Mouse (Mus musculus) midbrain, embryonic 16.5 days (tissue): ENCODE results near the gene Pcif1. TPM values are rescaled to one million over a fixed set of nuclear protein-coding genes. Genes with fewer than 3 reads are reported as not detected.
"Not testable (repeated sequence)": the region's sequence is repeated elsewhere in the genome, so short reads cannot be mapped to it uniquely, and the experiment has no call there.

Source experiments
- ATAC-seq: fragments of 200-750 bp; cut with Nextera tagmentation; 2 replicates; pipeline ENCODE4 v1.8.0; 2017; ENCODE audit warnings: moderate TSS enrichment
- H3K27ac ChIP-seq: fragments of 300-500 bp; sonication (generic); 2 replicates; pipeline ENCODE4 v1.5.1; 2014; ENCODE audit warnings: mild to moderate bottlenecking, low read length, mixed read lengths
- H3K27me3 ChIP-seq: fragments of 300-500 bp; sonication (generic); 2 replicates; pipeline ENCODE4 v1.6.1; 2014; ENCODE audit warnings: low read depth, low read length, mixed read lengths; ENCODE audit not compliant: control insufficient read depth, insufficient read depth
- H3K36me3 ChIP-seq: fragments of 300-500 bp; sonication (generic); 2 replicates; pipeline ENCODE4 v1.6.1; 2014; ENCODE audit warnings: mild to moderate bottlenecking, low read length, moderate library complexity, mixed read lengths; ENCODE audit not compliant: control insufficient read depth, insufficient read depth
- H3K4me1 ChIP-seq: fragments of 300-500 bp; sonication (generic); 2 replicates; pipeline ENCODE4 v1.6.1; 2014; ENCODE audit warnings: mild to moderate bottlenecking, low read length, mixed read lengths; ENCODE audit not compliant: control insufficient read depth, insufficient read depth
- H3K4me2 ChIP-seq: fragments of 300-500 bp; sonication (generic); 2 replicates; pipeline ENCODE4 v1.6.1; 2014; ENCODE audit warnings: mild to moderate bottlenecking, low read length, mixed read lengths
- H3K4me3 ChIP-seq: fragments of 300-500 bp; sonication (generic); 2 replicates; pipeline ENCODE4 v1.5.1; 2014; ENCODE audit warnings: low read depth, mild to moderate bottlenecking, low read length, moderate library complexity, mixed read lengths
- H3K9ac ChIP-seq: fragments of 300-500 bp; sonication (generic); 2 replicates; pipeline ENCODE4 v1.6.1; 2014; ENCODE audit warnings: low read depth, low read length, mixed read lengths
- H3K9me3 ChIP-seq: fragments of 300-500 bp; sonication (generic); replicated peaks from 2 replicates; pipeline ENCODE4 v1.6.1; 2014; ENCODE audit warnings: mild to moderate bottlenecking, low read length, mixed read lengths; ENCODE audit not compliant: control insufficient read depth, poor library complexity, severe bottlenecking
- WGBS: fragments of 180-500 bp; shearing (Covaris S2); extraction: QIAGEN DNeasy Blood & Tissue Kit; methylation state at CpG from one replicate; pipeline ENCODE4 v1.1.7; 2014; 5-methylcytosine and 5-hydroxymethylcytosine counted together
- polyA plus RNA-seq: library from polyadenylated mRNA; unstranded; fragments of >200 nt; fragmentation: Nextera tagmentation; extraction: Ambion mirVana; gene quantifications from 2 replicates; pipeline ENCODE4 v1.2.1, GENCODE M21; 2015

Pcif1 gene
- polyA plus RNA-seq, 1 experiment from 2014 or later = 78.9 TPM

DNA sequence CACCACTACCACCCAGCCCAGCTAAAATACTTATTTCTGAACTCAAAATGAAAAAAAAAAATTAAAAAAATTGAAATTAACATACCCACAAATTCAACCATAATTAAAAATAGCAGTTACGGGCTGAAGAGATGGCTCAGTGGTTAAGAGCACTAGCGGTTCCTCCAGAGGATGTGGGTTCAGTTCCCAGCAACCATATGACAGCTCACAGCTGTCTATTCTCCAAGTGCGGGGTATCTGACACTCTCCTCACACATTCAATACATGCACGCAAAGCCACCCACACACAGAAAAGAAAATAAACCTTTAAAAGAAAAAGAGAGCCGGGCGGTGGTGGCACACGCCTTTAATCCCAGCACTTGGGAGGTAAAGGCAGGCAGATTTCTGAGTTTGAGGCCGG, 29.0 kb upstream of the Pcif1 start:
- H3K9ac ChIP-seq = no peak overlapping the region
- no peak overlapping the region for H3K4me2 ChIP-seq
- H3K4me3 ChIP-seq = no peak overlapping the region
- H3K27me3 ChIP-seq = no peaks in the 10 kb centered on the region
- ATAC-seq = no peak
- no peaks in the 10 kb centered on the region for H3K4me1 ChIP-seq
- no peaks in the 10 kb centered on the region for H3K36me3 ChIP-seq
- 89% methylated on average over 8 of the region's 8 CpGs for WGBS
- H3K27ac ChIP-seq = no peak overlapping the region
- H3K9me3 ChIP-seq = no peaks in the 10 kb centered on the region

DNA sequence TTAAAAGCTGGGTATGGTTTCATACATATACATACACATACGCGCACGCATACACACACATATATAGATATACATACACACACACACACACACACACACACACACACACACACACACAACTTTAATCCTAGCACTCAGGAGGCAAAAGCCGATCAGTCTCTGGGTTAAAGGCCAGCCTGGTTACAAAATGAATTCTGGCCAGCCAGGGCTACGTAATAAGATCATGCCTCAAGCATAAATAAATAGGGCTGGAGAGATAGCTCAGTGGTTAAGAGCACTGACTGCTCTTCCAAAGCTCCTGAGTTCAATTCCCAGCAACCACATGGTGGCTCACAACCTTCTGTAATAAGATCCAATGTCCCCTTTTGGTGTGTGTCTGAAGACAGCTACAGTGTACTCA, 23.5 kb upstream of the Pcif1 start:
- not testable (repeated sequence) for H3K9me3 ChIP-seq, H3K36me3 ChIP-seq, H3K4me2 ChIP-seq, H3K4me3 ChIP-seq, H3K9ac ChIP-seq, ATAC-seq, H3K27ac ChIP-seq, H3K27me3 ChIP-seq
- WGBS = 74% methylated on average over 5 of the region's 5 CpGs
- peaks cover 17% of the 10 kb centered on the region for H3K4me1 ChIP-seq

GRCm38 (mm10) chr2:164856309-164857100, 22.6 kb upstream of the Pcif1 start:
- peaks cover 9% of the 10 kb centered on the region for H3K27me3 ChIP-seq
- no peaks in the 10 kb centered on the region for H3K9me3 ChIP-seq
- peak; percentile 61 for ATAC-seq
- H3K36me3 ChIP-seq = no peaks in the 10 kb centered on the region
- peak overlapping the region; percentile 62; the same call in 1 of the 2 replicates for H3K9ac ChIP-seq
- H3K4me3 ChIP-seq = peak overlapping the region; percentile 50
- H3K27ac ChIP-seq = no peak overlapping the region
- peak overlapping the region; percentile 98 for H3K4me2 ChIP-seq
- H3K4me1 ChIP-seq = peaks cover 17% of the 10 kb centered on the region
- 2% methylated on average over 42 of the region's 42 CpGs for WGBS

DNA sequence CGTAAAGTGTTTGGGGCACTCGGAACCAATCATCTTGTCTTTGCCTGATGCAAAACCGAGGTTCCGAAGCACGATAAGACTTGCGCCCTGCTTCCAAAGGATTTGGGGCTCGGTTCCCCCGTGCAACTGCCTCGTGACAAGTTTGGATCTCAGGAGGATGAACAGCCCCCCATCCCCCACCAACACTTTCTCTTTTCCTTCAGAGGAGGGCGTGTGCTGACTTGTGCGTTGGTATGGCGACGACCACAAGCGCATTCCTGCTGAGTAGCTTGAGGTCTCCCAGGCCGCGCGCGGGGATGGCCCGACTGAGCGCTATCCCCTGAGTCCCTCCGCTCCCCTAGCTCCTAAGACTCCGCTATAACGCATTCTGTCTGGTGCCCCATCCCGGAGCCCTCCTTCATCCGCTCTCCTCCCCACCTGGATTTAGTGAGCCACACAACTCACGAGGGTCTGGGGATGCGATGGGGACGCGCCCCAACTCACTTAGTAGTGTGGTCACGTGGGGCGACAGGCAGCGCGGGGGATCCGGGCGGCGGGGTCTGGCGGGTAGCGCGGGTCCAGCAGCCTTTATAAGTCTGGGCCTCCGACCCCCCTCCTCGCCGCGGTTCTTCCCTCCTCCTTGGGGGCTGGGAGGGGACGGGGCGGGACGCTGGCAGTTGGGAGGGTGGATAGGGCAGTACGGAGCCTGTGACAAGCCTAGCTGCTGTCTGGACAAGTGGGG, 21.8 kb upstream of the Pcif1 start, which contains the start of gene Pltp:
Pltp (minus strand) TSS at position 611 of the 721 bp plus-strand sequence.
- WGBS = under 1% methylated on average over 32 of the region's 47 CpGs
- Histone ChIP-seq H3K27me3 (peaks cover 9% of the 10 kb centered on the region), H3K9ac (peak within 1 kb of the TSS; percentile 62), H3K27ac (peak within 1 kb of the TSS; percentile 38; the same call in 1 of the 2 replicates), H3K4me1 (peaks cover 17% of the 10 kb centered on the region), H3K4me3 (peak within 1 kb of the TSS; percentile 50), H3K36me3 (no peaks in the 10 kb centered on the region), H3K4me2 (peak within 1 kb of the TSS; percentile 98), H3K9me3 (no peaks in the 10 kb centered on the region)
- ATAC-seq = peak; percentile 74

DNA sequence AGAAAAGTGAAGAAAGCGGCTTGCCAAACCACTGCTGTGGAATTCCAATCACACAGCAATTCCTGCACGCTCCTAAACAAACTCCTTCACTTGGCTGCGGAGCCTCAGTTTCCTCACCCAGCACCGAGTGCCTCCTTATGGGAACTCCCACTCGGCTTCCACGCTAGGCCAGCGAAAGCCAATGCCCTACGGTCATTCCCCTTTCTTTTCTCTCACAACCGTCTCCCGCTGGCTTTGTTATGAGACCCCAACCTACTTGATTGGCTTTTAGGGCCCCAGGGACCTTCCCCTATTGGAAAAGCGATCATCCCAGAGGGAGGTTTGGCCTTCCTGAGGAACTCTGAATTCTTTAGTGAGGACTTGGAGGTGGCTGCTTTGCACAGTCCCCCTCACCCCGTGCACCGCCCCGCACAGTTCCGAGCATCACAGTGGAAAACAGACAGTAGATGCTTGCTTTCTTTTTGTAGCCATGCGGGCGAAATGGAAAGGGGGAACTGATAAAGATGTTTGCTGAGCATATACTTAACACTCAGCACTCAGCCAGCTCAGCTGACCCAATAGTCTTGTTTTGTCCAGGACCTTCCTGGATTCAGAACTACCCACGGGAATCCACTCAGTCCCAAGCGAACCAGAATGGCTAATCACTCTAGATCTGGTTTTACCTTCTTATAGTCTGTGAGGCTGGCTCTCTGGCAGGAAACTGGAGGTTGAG, 21.1 kb upstream of the Pcif1 start:
- Histone ChIP-seq H3K4me3 (peak overlapping the region; percentile 50), H3K9me3 (no peaks in the 10 kb centered on the region), H3K27me3 (peaks cover 9% of the 10 kb centered on the region), H3K4me1 (peaks cover 17% of the 10 kb centered on the region), H3K4me2 (peak overlapping the region; percentile 98), H3K9ac (peak overlapping the region; percentile 62; the same call in 1 of the 2 replicates), H3K36me3 (no peaks in the 10 kb centered on the region), H3K27ac (no peak overlapping the region)
- ATAC-seq = no peak
- 3% methylated on average over 19 of the region's 19 CpGs for WGBS

DNA sequence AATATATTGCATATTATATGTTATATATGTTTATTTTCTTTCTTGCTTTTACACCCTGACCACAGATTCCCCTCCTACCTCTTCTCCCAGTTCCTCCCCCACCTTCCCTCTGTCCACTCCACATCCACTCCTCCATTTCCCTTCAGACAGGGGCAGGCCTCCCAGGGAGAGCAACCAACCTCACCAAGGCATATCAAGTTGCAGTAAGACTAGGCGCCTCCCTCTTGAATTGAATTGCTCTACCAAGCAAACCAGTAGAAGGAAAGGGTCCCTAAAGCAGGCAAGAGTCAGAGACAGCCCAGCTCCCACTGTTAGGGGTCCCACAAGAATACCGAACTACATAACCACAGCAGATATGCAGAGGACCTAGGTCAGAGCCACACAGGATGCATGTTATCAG, 19.9 kb upstream of the Pcif1 start:
- Histone ChIP-seq H3K27me3 (peaks cover 9% of the 10 kb centered on the region), H3K4me2 (no peak overlapping the region), H3K9me3 (no peaks in the 10 kb centered on the region), H3K27ac (no peak overlapping the region), H3K36me3 (no peaks in the 10 kb centered on the region), H3K9ac (no peak overlapping the region), H3K4me1 (peaks cover 17% of the 10 kb centered on the region), H3K4me3 (no peak overlapping the region)
- 53% methylated on average over 2 of the region's 2 CpGs for WGBS
- no peak for ATAC-seq

DNA sequence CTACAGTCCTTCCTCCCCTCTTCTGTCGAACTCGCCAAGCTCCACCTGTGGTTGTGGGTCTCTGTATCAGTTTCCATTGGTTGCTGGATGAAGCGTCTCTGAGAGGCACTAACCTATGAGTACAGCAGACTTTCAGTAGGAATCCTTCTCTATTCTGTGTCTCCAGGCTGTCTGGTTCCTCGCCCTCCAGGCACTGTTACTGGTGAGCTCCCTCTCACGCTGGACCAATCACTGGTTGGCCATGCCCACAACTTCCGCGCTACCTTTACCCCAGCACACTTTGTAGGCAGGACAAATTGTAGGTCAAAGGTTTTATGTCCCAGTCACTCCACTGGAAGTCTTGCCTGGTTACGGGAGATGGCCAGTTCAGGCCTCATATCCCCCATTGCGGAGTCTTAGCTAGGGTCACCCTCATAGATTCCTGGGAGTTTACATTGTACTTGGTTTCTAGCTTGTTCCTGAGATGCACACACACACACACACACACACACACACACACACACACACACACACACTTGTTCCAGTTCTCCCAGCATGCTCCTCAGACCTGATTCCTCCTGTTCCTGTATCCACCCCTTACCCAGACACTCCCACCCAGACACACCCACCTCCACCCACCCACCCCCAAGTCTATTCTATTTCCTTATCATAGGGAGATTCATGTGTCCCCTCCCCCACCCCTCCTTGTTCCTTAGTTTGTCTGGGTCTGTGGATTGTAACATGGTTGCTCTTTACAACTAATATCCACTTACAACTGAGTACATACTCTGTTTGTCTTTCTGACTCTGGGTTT, 19.3 kb upstream of the Pcif1 start:
- Histone ChIP-seq H3K9me3 (no peaks in the 10 kb centered on the region), H3K36me3 (no peaks in the 10 kb centered on the region), H3K4me2 (no peak overlapping the region), H3K9ac (no peak overlapping the region), H3K4me1 (peaks cover 17% of the 10 kb centered on the region), H3K27me3 (peaks cover 9% of the 10 kb centered on the region), H3K4me3 (no peak overlapping the region), H3K27ac (no peak overlapping the region)
- no peak for ATAC-seq
- WGBS = 65% methylated on average over 9 of the region's 9 CpGs

- no peak overlapping the region for H3K4me2 ChIP-seq
- H3K36me3 ChIP-seq = no peaks in the 10 kb centered on the region
- WGBS = 71% methylated on average over 4 of the region's 4 CpGs
- H3K4me3 ChIP-seq = no peak overlapping the region
- ATAC-seq = no peak
- no peaks in the 10 kb centered on the region for H3K9me3 ChIP-seq
- H3K27me3 ChIP-seq = peaks cover 9% of the 10 kb centered on the region
- H3K27ac ChIP-seq = no peak overlapping the region
- no peak overlapping the region for H3K9ac ChIP-seq
- H3K4me1 ChIP-seq = peaks cover 17% of the 10 kb centered on the region
These were observed 18.0 kb upstream of the Pcif1 start for GRCm38 (mm10) chr2:164861094-164861493.
